Mouse (Mus musculus): Measurements from ENCODE around the gene Crhbp.

DNA sequence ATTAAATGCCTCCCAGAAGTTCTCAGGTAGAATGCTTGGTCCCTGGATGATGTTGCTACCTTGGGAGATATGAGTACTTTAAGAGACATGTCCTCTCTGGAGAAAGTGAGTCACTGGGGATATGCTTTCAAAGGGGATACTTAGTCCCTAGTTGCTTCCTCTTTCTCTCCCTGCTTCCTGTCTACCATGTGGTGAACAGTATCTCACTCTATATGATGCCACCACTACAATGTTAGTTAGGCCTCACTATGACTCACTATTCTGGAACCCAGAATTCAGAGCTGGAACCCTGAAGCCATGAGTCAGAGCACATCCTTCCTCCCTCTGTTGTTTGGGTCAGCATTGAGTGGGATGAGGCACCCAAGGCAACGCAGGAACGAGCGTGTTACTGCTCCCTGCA lies 17.2 kb downstream of the Crhbp start:
- TF ChIP-seq EP300 (IDR thresholded peaks at IDR 0.05; ENCODE audit: low read depth) (no peak), CTCF (IDR thresholded peaks at IDR 0.05; ENCODE audit: low read depth) (no peak)

Data from heart, postnatal 0 days (tissue).